Mouse (Mus musculus) lung, postnatal 0 days (tissue): Measurements from ENCODE around the gene Bcl6. TPM values are rescaled to one million over a fixed set of nuclear protein-coding genes. Genes with fewer than 3 reads are reported as not detected.

Experiments used
- ATAC-seq: fragments of 200-750 bp; cut with Nextera tagmentation; 2 replicates; pipeline ENCODE4 v1.8.0; 2017; ENCODE audit warnings: moderate library complexity
- DNase-seq: peaks from one replicate; pipeline ENCODE4 v3.0.0-alpha.2; 2016; ENCODE audit warnings: low spot score
- H3K27ac ChIP-seq: fragments of 300-500 bp; sonication (generic); 2 replicates; pipeline ENCODE4 v1.5.1; 2014; ENCODE audit warnings: antibody characterized with exemption, mild to moderate bottlenecking, low read length, mixed read lengths
- H3K27me3 ChIP-seq: fragments of 300-500 bp; sonication (generic); replicated peaks from 2 replicates; pipeline ENCODE4 v1.6.1; 2014; ENCODE audit warnings: low read length, mixed read lengths; ENCODE audit not compliant: insufficient read depth
- H3K36me3 ChIP-seq: fragments of 300-500 bp; sonication (generic); 2 replicates; pipeline ENCODE4 v1.6.1; 2014; ENCODE audit warnings: low read length, mixed read lengths; ENCODE audit not compliant: insufficient read depth
- H3K4me1 ChIP-seq: fragments of 300-500 bp; sonication (generic); 2 replicates; pipeline ENCODE4 v1.6.1; 2014; ENCODE audit warnings: antibody characterized with exemption, low read depth, low read length, mixed read lengths; ENCODE audit not compliant: insufficient read depth
- H3K4me2 ChIP-seq: fragments of 300-500 bp; sonication (generic); replicated peaks from 2 replicates; pipeline ENCODE4 v1.6.1; 2014; ENCODE audit warnings: low read depth, mild to moderate bottlenecking, low read length, moderate library complexity, mixed read lengths
- H3K4me3 ChIP-seq: fragments of 300-500 bp; sonication (generic); 2 replicates; pipeline ENCODE4 v1.5.1; 2014; ENCODE audit warnings: low read depth, low read length
- H3K9ac ChIP-seq: fragments of 300-500 bp; sonication (generic); replicated peaks from 2 replicates; pipeline ENCODE4 v1.6.1; 2014; ENCODE audit warnings: low read depth, mild to moderate bottlenecking
- H3K9me3 ChIP-seq: fragments of 300-500 bp; sonication (generic); 2 replicates; pipeline ENCODE4 v1.6.1; 2016; ENCODE audit warnings: low read length, mixed read lengths
- CTCF ChIP-seq: IDR thresholded peaks from 2 replicates; pipeline ENCODE4 v1.5.1; 2016; ENCODE audit warnings: antibody characterized with exemption, mild to moderate bottlenecking
- EP300 ChIP-seq: IDR thresholded peaks from 2 replicates; pipeline ENCODE4 v1.6.1; 2016; ENCODE audit warnings: antibody characterized with exemption, mild to moderate bottlenecking, control low read depth
- WGBS: fragments of 180-500 bp; shearing (Covaris S2); extraction: QIAGEN DNeasy Blood & Tissue Kit; methylation state at CpG from one replicate; pipeline ENCODE4 v1.1.7; 2014; 5-methylcytosine and 5-hydroxymethylcytosine counted together
- polyA plus RNA-seq: library from polyadenylated mRNA; unstranded; fragments of >200 nt; fragmentation: Nextera tagmentation; extraction: Ambion mirVana; gene quantifications from 2 replicates; pipeline ENCODE4 v1.2.1, GENCODE M21; 2015

Gene Bcl6
- polyA plus RNA-seq, 1 experiment from 2014 or later: 2.3 TPM

GRCm38 (mm10) chr16:23993351-23994321 is 5.0 kb upstream of the Bcl6 start:
- Histone ChIP-seq H3K36me3 (no peaks in the 10 kb centered on the region), H3K4me3 (peak overlapping the region; percentile 5; the same call in 1 of the 2 replicates), H3K27me3 (no peaks in the 10 kb centered on the region), H3K4me2 (peak overlapping the region; percentile 46), H3K4me1 (peaks cover 15% of the 10 kb centered on the region; the same call in 1 of the 2 replicates), H3K9me3 (no peaks in the 10 kb centered on the region), H3K27ac (peak overlapping the region; percentile 82), H3K9ac (no peak overlapping the region)
- ATAC-seq (peak; percentile 40), DNase-seq (peak; percentile 91)
- TF ChIP-seq EP300: peak; percentile 69
- TF ChIP-seq CTCF: no peak
- 19% methylated on average over 17 of the region's 17 CpGs for WGBS

- Histone ChIP-seq H3K36me3 (no peaks in the 10 kb centered on the region), H3K9ac (no peak overlapping the region), H3K9me3 (no peaks in the 10 kb centered on the region), H3K4me2 (no peak overlapping the region), H3K27ac (no peak overlapping the region), H3K27me3 (no peaks in the 10 kb centered on the region), H3K4me1 (peaks cover 15% of the 10 kb centered on the region; the same call in 1 of the 2 replicates), H3K4me3 (no peak overlapping the region)
- no peak for TF ChIP-seq EP300
- no peak for TF ChIP-seq CTCF
- 72% methylated on average over 14 of the region's 14 CpGs for WGBS
- no peak for ATAC-seq
- peak; percentile 28 for DNase-seq
These were observed 3.4 kb upstream of the Bcl6 start for GRCm38 (mm10) chr16:23991846-23992580.

- peak; percentile 52 for TF ChIP-seq EP300
- TF ChIP-seq CTCF: peak; percentile 95
- no peak for ATAC-seq
- H3K4me2 ChIP-seq: peak overlapping the region; percentile 94; the same call in 1 of the 2 replicates
These were observed 2.5 kb upstream of the Bcl6 start for GRCm38 (mm10) chr16:23991170-23991569.

GRCm38 (mm10) chr16:23990161-23990970 is 1.7 kb upstream of the Bcl6 start:
- WGBS: 47% methylated on average over 11 of the region's 11 CpGs
- Histone ChIP-seq H3K4me1 (peaks cover 15% of the 10 kb centered on the region; the same call in 1 of the 2 replicates), H3K36me3 (no peaks in the 10 kb centered on the region), H3K27ac (peak overlapping the region; percentile 100), H3K27me3 (no peaks in the 10 kb centered on the region), H3K4me3 (peak overlapping the region; percentile 88), H3K9me3 (no peaks in the 10 kb centered on the region), H3K4me2 (peak overlapping the region; percentile 94), H3K9ac (peak overlapping the region; percentile 100)
- DNase-seq: no peak
- no peak for ATAC-seq
- TF ChIP-seq CTCF: no peak

More at GRCm38 (mm10) chr16:23991170-23991569, 2.5 kb upstream of the Bcl6 start:
- peak; percentile 90 for DNase-seq
- Histone ChIP-seq H3K4me3 (no peak overlapping the region), H3K36me3 (no peaks in the 10 kb centered on the region), H3K27ac (no peak overlapping the region), H3K4me1 (peaks cover 15% of the 10 kb centered on the region; the same call in 1 of the 2 replicates), H3K9me3 (no peaks in the 10 kb centered on the region), H3K27me3 (no peaks in the 10 kb centered on the region), H3K9ac (no peak overlapping the region)
- WGBS: 3% methylated on average over 4 of the region's 4 CpGs

GRCm38 (mm10) chr16:23989209-23990160 is 833 bp upstream of the Bcl6 start:
- H3K4me2 ChIP-seq: peak overlapping the region; percentile 94
- H3K4me1 ChIP-seq: peaks cover 20% of the 10 kb centered on the region; the same call in 1 of the 2 replicates
- H3K27ac ChIP-seq: peak overlapping the region; percentile 100
- DNase-seq (peak; percentile 67), ATAC-seq (no peak)
- H3K27me3 ChIP-seq: no peaks in the 10 kb centered on the region
- H3K4me3 ChIP-seq: peak overlapping the region; percentile 88
- H3K9me3 ChIP-seq: no peaks in the 10 kb centered on the region
- no peaks in the 10 kb centered on the region for H3K36me3 ChIP-seq
- 7% methylated on average over 25 of the region's 25 CpGs for WGBS
- peak overlapping the region; percentile 100 for H3K9ac ChIP-seq
- TF ChIP-seq EP300 (no peak), CTCF (no peak)
